Mouse (Mus musculus) urinary bladder, postnatal 36 days (tissue): ENCODE results near the gene Rae1.

Experiments used
- DNase-seq, 2 experiments: peaks; one replicate each; pipeline ENCODE4 v3.0.0; 2022; ENCODE audit warnings: low spot score in 2 of 2, mixed read lengths in 1 of 2

The Rae1 gene

GRCm38 (mm10) chr2:173027169-173027823 is 27.4 kb downstream of the Rae1 start:
- no peak for DNase-seq

- DNase-seq = no peak
Observed at GRCm38 (mm10) chr2:173027824-173028495, 28.0 kb downstream of the Rae1 start.

GRCm38 (mm10) chr2:173028508-173029031 is 28.7 kb downstream of the Rae1 start:
- DNase-seq = no peak

GRCm38 (mm10) chr2:173030591-173031338 is 30.8 kb downstream of the Rae1 start:
- DNase-seq = no peak

GRCm38 (mm10) chr2:173033531-173033930 is 33.6 kb downstream of the Rae1 start:
- DNase-seq = no peak

- no peak for DNase-seq
Observed at GRCm38 (mm10) chr2:173034998-173035397, 35.1 kb downstream of the Rae1 start.

- no peak for DNase-seq
Observed at GRCm38 (mm10) chr2:173035653-173036052, 35.7 kb downstream of the Rae1 start.

- DNase-seq = no peak
Observed at GRCm38 (mm10) chr2:173036055-173036454, 36.1 kb downstream of the Rae1 start.

GRCm38 (mm10) chr2:173036611-173037010 is 36.7 kb downstream of the Rae1 start:
- no peak for DNase-seq

GRCm38 (mm10) chr2:173037347-173037746 is 37.4 kb downstream of the Rae1 start:
- no peak for DNase-seq

- DNase-seq = no peak
Observed at GRCm38 (mm10) chr2:173037827-173038607, 38.1 kb downstream of the Rae1 start.

- no peak for DNase-seq
Observed at GRCm38 (mm10) chr2:173039041-173039440, 39.1 kb downstream of the Rae1 start.

GRCm38 (mm10) chr2:173040803-173041202 is 40.9 kb downstream of the Rae1 start:
- no peak for DNase-seq

- DNase-seq = no peak
Observed at GRCm38 (mm10) chr2:173041242-173041641, 41.3 kb downstream of the Rae1 start.

- DNase-seq = no peak
Observed at GRCm38 (mm10) chr2:173041893-173042292, 42.0 kb downstream of the Rae1 start.

GRCm38 (mm10) chr2:173042504-173043162 is 42.7 kb downstream of the Rae1 start:
- DNase-seq = no peak

- DNase-seq = peak in 1 of 2 experiments; percentile 67
Observed at GRCm38 (mm10) chr2:173044198-173044970, 44.5 kb downstream of the Rae1 start.

GRCm38 (mm10) chr2:173046582-173047297 is 46.8 kb downstream of the Rae1 start:
- no peak for DNase-seq

- DNase-seq = no peak
Observed at GRCm38 (mm10) chr2:173047471-173047870, 47.6 kb downstream of the Rae1 start.
